Mouse (Mus musculus): ENCODE data around the gene Akap17b. TPM values are rescaled to one million over a fixed set of nuclear protein-coding genes. Genes with fewer than 3 reads are reported as not detected.
A peak's percentile ranks its signal among the peaks of the same experiment; 100 is the strongest.
"Not testable (repeated sequence)": the region's sequence is repeated elsewhere in the genome, so short reads cannot be mapped to it uniquely, and the experiment has no call there.

The Akap17b gene
- polyA plus RNA-seq, 1 experiment from 2014 or later: 2.5 TPM

DNA sequence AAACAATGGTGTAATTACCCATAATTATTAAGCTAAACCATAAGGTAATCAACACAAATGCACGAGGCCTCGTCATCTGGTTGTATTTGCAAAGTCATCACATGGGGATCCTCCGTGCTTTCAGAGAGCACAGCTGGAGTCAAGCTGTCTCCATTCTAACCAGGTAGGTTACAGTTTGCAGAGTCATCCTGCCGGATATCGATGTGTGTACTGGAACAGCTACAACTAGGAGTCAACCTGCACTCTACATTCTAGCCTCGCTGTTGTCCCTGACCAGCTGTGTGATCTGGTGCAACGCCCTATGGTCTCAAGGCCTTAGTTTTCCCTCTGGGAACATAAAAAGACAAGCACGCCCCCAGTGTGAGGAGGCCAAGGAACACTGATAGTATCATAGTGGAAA, 45.1 kb downstream of the Akap17b start:
- ChIA-PET CTCF (no interaction called here), POLR2A (no interaction called here)
- ATAC-seq (no peak), DNase-seq (ENCODE audit: low read depth, low spot score) (no peak)
- no peak for TF ChIP-seq CTCF (IDR thresholded peaks at IDR 0.05)
- H3K27me3 ChIP-seq: peaks cover 18% of the 10 kb centered on the region
- in situ Hi-C loops (cut with MboI; ENCODE audit: low pct_unique_long_range_greater_than_20kb): no loop called here

DNA sequence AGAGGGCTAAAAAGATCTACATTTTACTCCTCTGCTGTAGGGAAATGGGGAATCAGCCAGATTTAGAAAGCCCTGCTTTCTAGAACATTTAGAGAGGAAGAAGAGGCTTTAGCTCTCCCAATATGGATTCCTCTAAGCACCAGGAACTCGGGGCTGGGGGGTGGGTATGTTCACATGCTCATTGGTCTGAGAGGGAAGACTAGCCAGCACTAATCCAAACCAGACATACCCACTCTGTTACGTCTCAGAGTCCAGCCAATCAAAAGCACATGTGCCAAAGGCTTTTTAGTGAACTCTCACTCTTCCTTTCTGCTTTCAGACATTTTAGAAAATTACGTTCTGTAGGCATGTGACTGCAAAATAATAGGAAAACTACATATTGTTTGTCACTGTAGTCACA, 45.5 kb downstream of the Akap17b start:
- H3K27me3 ChIP-seq: peaks cover 20% of the 10 kb centered on the region
- DNase-seq (ENCODE audit: low read depth, low spot score): no peak
- ChIA-PET POLR2A (no interaction called here), CTCF (no interaction called here)
- in situ Hi-C loops (cut with MboI; ENCODE audit: low pct_unique_long_range_greater_than_20kb): no loop called here
- TF ChIP-seq CTCF (IDR thresholded peaks at IDR 0.05): no peak
- no peak for ATAC-seq

DNA sequence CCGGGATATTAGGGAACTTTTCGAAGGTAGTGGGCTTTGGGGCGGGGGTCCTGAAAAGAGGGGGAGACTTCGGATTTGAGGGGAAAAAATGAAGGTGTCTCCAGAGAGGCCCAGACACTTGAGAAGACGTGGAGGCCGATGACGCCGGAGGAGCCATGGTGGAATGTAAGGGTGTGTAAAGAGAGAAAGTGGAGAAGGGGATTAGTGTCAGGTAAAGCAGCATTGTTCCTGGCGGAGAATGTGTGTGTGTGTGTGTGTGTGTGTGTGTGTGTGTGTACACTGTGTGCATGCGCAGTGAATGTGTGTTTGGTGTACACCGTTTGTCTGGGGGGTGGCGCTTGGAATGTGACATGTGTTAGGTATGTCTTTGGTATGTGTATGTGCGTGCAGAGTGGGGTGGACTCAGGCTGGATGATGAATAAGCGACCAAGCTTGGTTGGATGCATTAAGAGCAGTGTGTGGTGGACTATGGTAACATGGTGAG, 46.3 kb downstream of the Akap17b start:
- in situ Hi-C loops (cut with MboI; ENCODE audit: low pct_unique_long_range_greater_than_20kb): no loop called here
- ChIA-PET POLR2A (no interaction called here), CTCF (no interaction called here)
- no peak for DNase-seq (ENCODE audit: low read depth, low spot score)
- H3K27me3 ChIP-seq: peaks cover 24% of the 10 kb centered on the region
- TF ChIP-seq CTCF (IDR thresholded peaks at IDR 0.05): no peak
- ATAC-seq: peak; percentile 32

DNA sequence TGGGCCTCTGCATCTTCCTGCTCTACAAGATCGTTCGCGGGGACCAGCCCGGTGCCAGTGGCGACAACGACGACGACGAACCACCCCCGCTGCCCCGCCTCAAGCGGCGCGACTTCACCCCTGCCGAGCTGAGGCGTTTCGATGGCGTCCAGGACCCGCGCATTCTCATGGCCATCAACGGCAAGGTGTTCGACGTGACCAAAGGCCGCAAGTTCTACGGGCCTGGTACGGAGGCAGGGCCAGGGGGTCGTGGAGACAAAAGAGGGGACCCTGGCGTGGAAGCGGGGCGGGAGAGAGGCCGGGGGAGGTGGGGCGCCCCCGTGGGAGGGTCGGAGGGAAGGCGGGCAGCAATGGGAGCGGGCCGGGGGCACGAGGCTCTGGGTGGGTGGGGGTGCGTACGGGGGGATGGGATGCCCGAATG, 46.8 kb downstream of the Akap17b start:
- DNase-seq (ENCODE audit: low read depth, low spot score): no peak
- in situ Hi-C loops (cut with MboI; ENCODE audit: low pct_unique_long_range_greater_than_20kb): no loop called here

DNA sequence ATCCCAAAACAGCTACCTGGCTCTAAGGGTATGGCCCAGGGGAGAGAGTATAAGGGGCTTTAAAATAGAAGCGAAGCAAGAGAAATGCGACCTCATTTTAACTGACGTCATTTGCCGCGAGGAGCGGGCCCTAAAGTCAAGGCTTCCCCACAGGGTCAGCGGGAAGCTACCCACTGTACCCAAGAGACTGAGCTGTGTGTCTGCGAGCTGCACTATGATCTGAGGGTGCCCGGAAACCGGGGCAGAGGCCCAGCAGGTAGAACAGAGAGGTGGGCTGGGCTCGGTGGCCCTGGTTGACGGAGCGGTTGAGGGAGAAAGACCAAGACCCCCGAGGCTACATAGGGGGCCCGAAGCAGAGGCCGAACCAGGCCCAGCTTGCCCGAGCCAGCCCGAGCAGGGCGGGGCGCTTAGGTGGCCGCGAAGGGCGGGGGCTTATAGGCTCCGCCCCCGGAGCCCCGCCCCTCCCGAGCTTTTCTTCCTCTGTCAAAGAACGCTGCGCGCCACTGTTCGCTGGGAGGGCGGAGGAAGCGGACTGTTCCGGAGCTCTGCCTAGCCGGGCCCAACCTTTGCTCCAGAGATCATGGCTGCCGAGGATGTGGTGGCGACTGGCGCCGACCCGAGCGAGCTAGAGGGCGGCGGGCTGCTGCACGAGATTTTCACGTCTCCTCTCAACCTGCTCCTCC, 47.3 kb downstream of the Akap17b start, which contains the start of gene Pgrmc1:
Pgrmc1 (plus strand) TSS at position 500 of the 683 bp plus-strand sequence.
- H3K27me3 ChIP-seq: peaks cover 25% of the 10 kb centered on the region
- in situ Hi-C loops (cut with MboI; ENCODE audit: low pct_unique_long_range_greater_than_20kb): no loop called here
- DNase-seq (ENCODE audit: low read depth, low spot score) (peak; percentile 9), ATAC-seq (peak; percentile 86)
- no peak for TF ChIP-seq CTCF (IDR thresholded peaks at IDR 0.05)
- POLR2A ChIA-PET: no interaction called here
- CTCF ChIA-PET: no interaction called here

More for the DNA sequence above, 46.8 kb downstream of the Akap17b start:
- ChIA-PET CTCF (no interaction called here), POLR2A (no interaction called here)
- TF ChIP-seq CTCF (IDR thresholded peaks at IDR 0.05): no peak
- peaks cover 25% of the 10 kb centered on the region for H3K27me3 ChIP-seq
- peak; percentile 45 for ATAC-seq

DNA sequence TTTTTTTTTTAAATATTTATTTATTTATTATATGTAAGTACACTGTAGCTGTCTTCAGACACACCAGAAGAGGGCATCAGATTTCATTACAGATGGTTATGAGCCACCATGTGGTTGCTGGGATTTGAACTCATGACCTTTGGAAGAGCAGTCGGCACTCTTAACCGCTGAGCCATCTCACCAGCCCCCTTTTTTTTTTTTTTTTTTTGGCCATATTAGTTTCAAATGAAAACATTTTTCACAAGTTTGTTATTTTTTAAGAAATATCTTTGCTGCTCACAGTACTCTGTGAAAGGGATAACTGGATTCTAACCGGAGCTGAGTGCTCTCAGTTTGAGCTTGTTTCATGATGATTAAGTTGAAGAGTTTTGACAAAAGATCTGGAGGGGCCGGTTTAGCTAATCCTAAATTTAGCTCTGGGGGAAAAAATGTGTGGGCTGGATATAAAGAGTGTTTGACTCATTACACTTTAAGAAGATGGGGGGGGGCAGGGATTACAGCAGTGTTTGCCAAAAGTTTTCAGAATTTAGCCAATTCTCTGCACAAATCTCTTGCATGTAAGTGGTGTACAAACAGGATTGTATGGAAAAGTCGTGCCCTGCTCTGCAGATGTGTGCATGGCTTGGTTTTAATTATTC, 48.6 kb downstream of the Akap17b start:
- in situ Hi-C loops (cut with MboI; ENCODE audit: low pct_unique_long_range_greater_than_20kb); ATAC-seq; DNase-seq (ENCODE audit: low read depth, low spot score); CTCF ChIA-PET; POLR2A ChIA-PET: not testable (repeated sequence)
- H3K27me3 ChIP-seq: peaks cover 25% of the 10 kb centered on the region

DNA sequence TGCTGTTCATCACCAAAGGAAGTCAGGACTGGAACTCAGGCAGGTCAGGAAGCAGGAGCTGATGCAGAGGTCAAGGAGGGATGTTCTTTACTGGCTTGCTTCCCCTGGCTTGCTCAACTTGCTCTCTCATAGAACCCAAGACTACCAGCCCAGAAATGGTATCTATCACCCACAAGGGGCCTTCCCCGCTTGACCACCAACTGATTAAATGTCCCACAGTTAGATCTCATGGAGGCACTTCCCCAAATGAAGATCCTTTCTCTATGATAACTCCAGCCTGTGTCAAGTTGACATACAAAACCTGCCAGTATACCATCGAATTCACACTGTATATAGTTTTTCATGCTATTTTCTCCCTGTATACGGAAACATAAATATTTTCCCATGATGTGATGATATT, 49.9 kb downstream of the Akap17b start:
- ATAC-seq (no peak), DNase-seq (ENCODE audit: low read depth, low spot score) (no peak)
- ChIA-PET CTCF (no interaction called here), POLR2A (no interaction called here)
- in situ Hi-C loops (cut with MboI; ENCODE audit: low pct_unique_long_range_greater_than_20kb): no loop called here
- H3K27me3 ChIP-seq: peaks cover 23% of the 10 kb centered on the region
- TF ChIP-seq CTCF (IDR thresholded peaks at IDR 0.05): no peak

DNA sequence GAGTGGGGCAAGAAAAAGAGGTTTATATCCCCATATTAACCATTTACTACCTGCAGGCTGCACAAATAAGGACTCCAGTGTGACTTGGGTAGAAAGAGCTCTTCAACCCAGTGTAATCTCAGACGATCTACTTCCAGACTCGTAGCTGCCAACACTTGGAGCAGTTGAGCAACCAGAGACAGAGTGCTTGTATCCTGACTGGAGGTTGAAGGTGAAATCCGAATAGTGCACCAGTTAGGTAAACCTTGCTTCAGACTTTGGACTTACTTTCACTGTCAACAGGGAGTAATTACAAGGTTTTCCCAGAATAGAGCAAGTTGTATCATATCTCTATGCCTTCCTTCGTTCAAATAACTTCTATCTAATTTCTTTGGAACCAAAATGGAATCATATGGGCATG, 53.7 kb downstream of the Akap17b start:
- DNase-seq (ENCODE audit: low read depth, low spot score): no peak
- H3K27me3 ChIP-seq: peaks cover 29% of the 10 kb centered on the region
- TF ChIP-seq CTCF (IDR thresholded peaks at IDR 0.05): no peak
- ChIA-PET CTCF (interaction anchor here (1.3 kb wide), 1 partner anchor 11 kb away, joined by 4 read pairs; no protein-coding TSS in a partner anchor), POLR2A (no interaction called here)
- no peak for ATAC-seq
- in situ Hi-C loops (cut with MboI; ENCODE audit: low pct_unique_long_range_greater_than_20kb): no loop called here

DNA sequence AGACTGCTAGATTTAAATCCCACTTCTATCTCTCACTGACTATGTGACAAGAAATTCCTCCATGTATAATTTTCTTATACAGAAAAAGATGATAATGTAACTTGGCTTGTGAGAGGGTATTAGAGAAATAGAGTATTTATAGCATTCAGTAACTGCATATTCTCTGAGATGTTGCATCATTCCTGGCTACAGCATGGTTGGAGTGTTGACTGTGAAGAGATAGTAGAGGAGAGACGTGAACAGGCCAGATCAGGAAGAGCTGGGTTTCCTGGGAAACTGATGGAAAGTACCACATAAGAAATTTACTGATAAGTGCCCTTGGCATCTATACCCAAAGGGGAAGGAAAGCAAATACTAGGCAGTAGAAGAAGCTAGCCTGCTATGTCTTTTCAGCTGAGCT, 54.1 kb downstream of the Akap17b start:
- ChIA-PET CTCF (interaction anchor here (1.3 kb wide), 1 partner anchor 11 kb away, joined by 4 read pairs; no protein-coding TSS in a partner anchor), POLR2A (no interaction called here)
- in situ Hi-C loops (cut with MboI; ENCODE audit: low pct_unique_long_range_greater_than_20kb): no loop called here
- TF ChIP-seq CTCF (IDR thresholded peaks at IDR 0.05): no peak
- peaks cover 31% of the 10 kb centered on the region for H3K27me3 ChIP-seq
- DNase-seq (ENCODE audit: low read depth, low spot score) (no peak), ATAC-seq (no peak)

DNA sequence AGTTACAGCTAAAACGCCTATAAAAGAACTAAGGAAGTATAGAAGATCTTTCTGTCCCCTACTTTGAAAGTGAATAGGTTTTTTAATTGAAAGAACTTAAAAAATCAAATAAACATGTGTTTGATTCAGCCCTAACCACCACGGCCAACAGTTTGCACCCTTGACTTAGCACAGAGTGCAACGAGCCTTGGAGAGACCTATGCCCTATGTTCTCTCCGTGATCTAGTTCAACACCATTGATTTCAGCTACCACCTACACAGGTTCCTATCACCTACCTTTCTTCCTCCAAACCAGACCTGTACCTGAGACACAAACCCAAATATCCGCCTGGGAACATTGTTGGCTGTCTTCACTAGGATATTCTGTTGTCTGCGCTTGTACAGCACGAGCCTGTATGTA, 54.9 kb downstream of the Akap17b start:
- no peak for TF ChIP-seq CTCF (IDR thresholded peaks at IDR 0.05)
- ChIA-PET POLR2A (interaction anchor here (0.7 kb wide), 1 partner anchor 11 kb away, joined by 4 read pairs; no protein-coding TSS in a partner anchor), CTCF (no interaction called here)
- peaks cover 35% of the 10 kb centered on the region for H3K27me3 ChIP-seq
- DNase-seq (ENCODE audit: low read depth, low spot score) (no peak), ATAC-seq (no peak)
- in situ Hi-C loops (cut with MboI; ENCODE audit: low pct_unique_long_range_greater_than_20kb): no loop called here

Data from Patski (cell line).